Mouse (Mus musculus): ENCODE results near the gene Trappc2l. TPM values are rescaled to one million over a fixed set of nuclear protein-coding genes. Genes with fewer than 3 reads are reported as not detected.

Gene Trappc2l
- polyA plus RNA-seq, 1 experiment from 2014 or later, result 101 TPM

DNA sequence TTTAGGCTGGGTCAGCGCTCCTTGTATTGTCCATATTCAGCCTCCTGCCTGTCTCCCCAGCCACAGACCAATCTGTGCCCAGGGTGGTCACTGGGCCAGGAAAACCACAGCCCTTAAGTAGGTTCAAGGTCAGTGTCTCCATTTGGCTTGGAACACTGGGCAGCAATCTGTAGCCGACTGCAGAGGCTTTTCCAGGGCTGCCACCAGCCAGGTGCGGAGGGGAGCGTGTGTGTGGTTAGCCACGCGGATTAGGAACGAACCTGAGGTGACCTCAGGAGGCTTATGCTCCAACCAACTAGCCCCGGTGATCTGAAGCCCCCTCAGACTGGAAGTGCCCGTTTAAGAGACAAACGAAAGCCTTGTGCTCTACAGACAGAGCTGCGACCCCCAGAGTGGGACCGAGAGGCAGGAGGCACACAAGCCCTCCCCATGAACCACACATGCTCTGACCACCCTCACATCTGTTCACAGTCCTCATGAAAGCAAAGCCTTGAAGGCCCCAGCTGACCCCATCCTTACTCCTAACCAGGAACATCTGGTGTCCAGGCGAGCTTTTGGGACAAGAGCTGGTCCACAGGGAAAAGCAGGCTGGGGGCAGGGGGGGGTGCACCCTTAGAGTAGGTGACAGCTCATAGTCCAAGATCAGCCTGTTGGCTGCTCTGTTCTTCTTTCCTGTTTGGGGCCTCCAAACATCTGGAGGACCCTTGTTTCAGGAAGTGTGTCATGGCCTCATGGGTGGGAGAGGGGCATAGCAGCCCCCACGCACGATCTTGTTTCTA lies 36.9 kb downstream of the Trappc2l start:
- 79% methylated on average over 15 of the region's 15 CpGs for WGBS
- peaks cover 72% of the 10 kb centered on the region for H3K36me3 ChIP-seq
- no peak overlapping the region for H3K4me2 ChIP-seq
- no peak overlapping the region for H3K9ac ChIP-seq
- H3K9me3 ChIP-seq, result no peaks in the 10 kb centered on the region
- ATAC-seq (ENCODE audit: low read depth), result no peak
- no peak overlapping the region for H3K27ac ChIP-seq (replicated peaks)
- no peak overlapping the region for H3K4me3 ChIP-seq
- H3K27me3 ChIP-seq, result no peaks in the 10 kb centered on the region
- peaks cover 35% of the 10 kb centered on the region for H3K4me1 ChIP-seq (replicated peaks)

- H3K9me3 ChIP-seq, result no peaks in the 10 kb centered on the region
- peaks cover 65% of the 10 kb centered on the region for H3K4me1 ChIP-seq (replicated peaks)
- peak; percentile 50 for ATAC-seq (ENCODE audit: low read depth)
- WGBS, result 53% methylated on average over 16 of the region's 16 CpGs
- H3K9ac ChIP-seq, result no peak overlapping the region
- 0 out of 2 replicates have a peak overlapping the region, but pooled peaks have one; percentile 9 for H3K27ac ChIP-seq (replicated peaks)
- no peak overlapping the region for H3K4me2 ChIP-seq
- H3K4me3 ChIP-seq, result no peak overlapping the region
- H3K36me3 ChIP-seq, result peaks cover 42% of the 10 kb centered on the region
- H3K27me3 ChIP-seq, result no peaks in the 10 kb centered on the region
Measured at GRCm38 (mm10) chr8:122651326-122651921, 40.0 kb downstream of the Trappc2l start.

DNA sequence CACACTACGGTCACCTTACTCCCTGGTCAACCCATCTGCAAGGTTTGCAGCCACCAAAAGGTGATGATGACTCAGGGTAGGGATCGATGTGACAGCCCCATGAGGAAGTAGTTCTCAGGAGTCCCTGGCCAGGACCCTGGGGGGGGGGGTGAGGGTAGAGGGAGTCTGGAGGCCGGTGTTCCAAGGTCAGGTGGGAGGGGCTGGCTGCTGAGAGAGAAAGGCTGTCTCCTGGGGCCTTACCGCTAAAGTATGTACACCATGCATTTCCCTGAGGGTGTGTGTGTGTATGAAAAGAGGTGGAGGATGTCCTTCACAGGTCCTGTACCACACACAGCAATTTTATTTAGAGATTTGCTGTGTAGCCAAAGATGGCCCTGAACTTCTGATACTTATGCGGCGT lies 41.2 kb downstream of the Trappc2l start:
- H3K27me3 ChIP-seq, result no peaks in the 10 kb centered on the region
- no peak overlapping the region for H3K9ac ChIP-seq
- no peak overlapping the region for H3K4me2 ChIP-seq
- H3K4me1 ChIP-seq (replicated peaks), result peaks cover 71% of the 10 kb centered on the region
- 74% methylated on average over 6 of the region's 6 CpGs for WGBS
- H3K4me3 ChIP-seq, result no peak overlapping the region
- no peaks in the 10 kb centered on the region for H3K9me3 ChIP-seq
- peaks cover 31% of the 10 kb centered on the region for H3K36me3 ChIP-seq
- H3K27ac ChIP-seq (replicated peaks), result no peak overlapping the region
- ATAC-seq (ENCODE audit: low read depth), result no peak

- WGBS, result 52% methylated on average over 7 of the region's 7 CpGs
- no peak for ATAC-seq (ENCODE audit: low read depth)
- H3K9ac ChIP-seq, result no peak overlapping the region
Measured at GRCm38 (mm10) chr8:122654768-122655167, 43.3 kb downstream of the Trappc2l start.

GRCm38 (mm10) chr8:122656056-122656999 lies 44.9 kb downstream of the Trappc2l start:
- H3K4me3 ChIP-seq, result no peak overlapping the region
- H3K27me3 ChIP-seq, result no peaks in the 10 kb centered on the region
- ATAC-seq (ENCODE audit: low read depth), result no peak
- H3K9me3 ChIP-seq, result no peaks in the 10 kb centered on the region
- H3K4me1 ChIP-seq (replicated peaks), result peaks cover 92% of the 10 kb centered on the region
- H3K9ac ChIP-seq, result no peak overlapping the region
- 85% methylated on average over 13 of the region's 13 CpGs for WGBS
- H3K4me2 ChIP-seq, result no peak overlapping the region
- H3K27ac ChIP-seq (replicated peaks), result no peak overlapping the region
- H3K36me3 ChIP-seq, result peaks cover 3% of the 10 kb centered on the region; the same call in 1 of the 2 replicates

More at GRCm38 (mm10) chr8:122654768-122655167, 43.3 kb downstream of the Trappc2l start:
- Histone ChIP-seq H3K4me2 (no peak overlapping the region), H3K9me3 (no peaks in the 10 kb centered on the region), H3K4me1 (replicated peaks) (peaks cover 92% of the 10 kb centered on the region), H3K27ac (replicated peaks) (no peak overlapping the region), H3K27me3 (no peaks in the 10 kb centered on the region), H3K36me3 (peaks cover 10% of the 10 kb centered on the region), H3K4me3 (no peak overlapping the region)

DNA sequence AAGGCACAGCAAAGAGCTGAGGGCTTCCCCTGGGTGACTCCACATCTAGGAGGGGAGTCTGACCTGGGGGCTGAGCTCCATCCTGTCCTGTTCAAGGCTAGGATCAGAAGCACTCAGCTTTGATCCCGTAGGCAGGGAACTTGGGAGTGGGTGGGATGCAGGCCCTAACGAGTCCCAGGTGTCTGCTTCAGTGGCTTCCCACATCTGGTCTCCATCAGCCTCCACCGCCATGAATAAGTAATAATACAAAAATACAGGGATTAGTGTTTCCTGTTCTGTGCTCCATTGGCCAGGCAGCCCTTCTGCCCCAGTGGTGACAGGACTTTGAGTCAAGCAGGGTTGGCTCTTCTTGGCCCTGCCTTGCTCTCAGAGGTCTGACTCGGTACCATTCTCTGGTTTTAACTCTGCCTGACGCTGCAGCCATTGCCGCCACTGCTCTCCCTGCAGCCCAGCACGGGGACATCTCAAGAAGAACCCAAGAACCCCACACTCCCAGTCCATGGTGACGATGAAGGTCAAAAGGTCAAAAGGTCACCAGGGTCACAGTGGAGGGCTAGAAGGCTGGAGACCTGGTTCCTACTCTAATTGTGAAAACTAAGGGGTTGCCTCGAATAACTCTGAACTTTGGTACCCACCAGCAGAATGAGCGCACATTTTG lies 46.8 kb downstream of the Trappc2l start:
- peaks cover 91% of the 10 kb centered on the region for H3K4me1 ChIP-seq (replicated peaks)

DNA sequence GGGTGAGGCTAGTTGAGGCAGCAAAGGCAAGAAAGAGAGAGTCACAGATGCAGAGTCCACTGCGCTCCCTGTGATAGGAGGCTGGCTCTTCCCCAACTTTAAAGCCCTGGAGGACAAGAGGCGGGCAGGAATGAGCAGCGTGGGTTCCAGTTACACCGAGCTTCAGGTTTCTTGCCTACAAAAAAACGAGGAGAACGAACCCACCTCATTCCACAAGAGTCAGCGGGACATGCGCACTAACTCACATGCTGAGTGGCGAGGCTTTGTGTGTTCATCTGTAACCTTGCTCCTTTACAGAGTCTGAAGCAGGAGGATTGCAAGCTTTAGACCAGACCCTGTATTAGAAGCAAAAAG lies 47.3 kb downstream of the Trappc2l start:
- H3K27me3 ChIP-seq, result no peaks in the 10 kb centered on the region
- H3K36me3 ChIP-seq, result no peaks in the 10 kb centered on the region; the same call in 1 of the 2 replicates
- H3K4me3 ChIP-seq, result no peak overlapping the region
- H3K4me2 ChIP-seq, result no peak overlapping the region
- no peak for ATAC-seq (ENCODE audit: low read depth)
- peaks cover 91% of the 10 kb centered on the region for H3K4me1 ChIP-seq (replicated peaks)
- no peaks in the 10 kb centered on the region for H3K9me3 ChIP-seq
- no peak overlapping the region for H3K27ac ChIP-seq (replicated peaks)
- H3K9ac ChIP-seq, result no peak overlapping the region
- 69% methylated on average over 9 of the region's 9 CpGs for WGBS

More for the DNA sequence above, 46.8 kb downstream of the Trappc2l start:
- no peaks in the 10 kb centered on the region for H3K9me3 ChIP-seq
- H3K9ac ChIP-seq, result no peak overlapping the region
- WGBS, result 69% methylated on average over 10 of the region's 10 CpGs
- no peak overlapping the region for H3K4me3 ChIP-seq
- H3K4me2 ChIP-seq, result no peak overlapping the region
- no peak; the same call in 1 of the 2 replicates for ATAC-seq (ENCODE audit: low read depth)
- no peaks in the 10 kb centered on the region; the same call in 1 of the 2 replicates for H3K36me3 ChIP-seq
- H3K27ac ChIP-seq (replicated peaks), result peak overlapping the region; percentile 33; the same call in 1 of the 2 replicates
- H3K27me3 ChIP-seq, result no peaks in the 10 kb centered on the region

DNA sequence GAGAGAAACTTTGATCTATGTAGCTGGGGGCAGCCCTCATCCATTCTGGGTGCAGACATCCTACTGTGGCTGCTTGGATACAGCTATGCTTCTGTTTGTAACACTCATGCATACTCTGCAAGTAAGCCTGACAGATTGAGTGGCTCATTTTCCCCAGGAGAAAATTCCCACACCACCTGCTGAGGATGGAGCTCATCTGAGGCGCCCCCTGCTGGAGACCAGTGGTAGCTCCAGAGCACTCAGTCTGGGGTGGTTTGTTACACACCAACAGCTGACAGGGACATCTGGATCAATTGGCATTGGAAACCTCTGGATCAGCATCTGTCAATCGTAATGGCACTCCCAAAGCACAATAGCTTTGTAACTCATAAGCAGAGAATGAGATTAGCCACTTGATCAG lies 48.6 kb downstream of the Trappc2l start:
- 74% methylated on average over 2 of the region's 2 CpGs for whole genome bisulfite sequencing
- Histone ChIP-seq H3K9me3 (no peaks in the 10 kb centered on the region), H3K4me2 (no peak overlapping the region), H3K4me1 (replicated peaks) (peaks cover 91% of the 10 kb centered on the region), H3K9ac (no peak overlapping the region), H3K27ac (replicated peaks) (no peak overlapping the region), H3K27me3 (no peaks in the 10 kb centered on the region), H3K36me3 (no peaks in the 10 kb centered on the region; the same call in 1 of the 2 replicates), H3K4me3 (no peak overlapping the region)
- no peak for ATAC-seq (ENCODE audit: low read depth)

DNA sequence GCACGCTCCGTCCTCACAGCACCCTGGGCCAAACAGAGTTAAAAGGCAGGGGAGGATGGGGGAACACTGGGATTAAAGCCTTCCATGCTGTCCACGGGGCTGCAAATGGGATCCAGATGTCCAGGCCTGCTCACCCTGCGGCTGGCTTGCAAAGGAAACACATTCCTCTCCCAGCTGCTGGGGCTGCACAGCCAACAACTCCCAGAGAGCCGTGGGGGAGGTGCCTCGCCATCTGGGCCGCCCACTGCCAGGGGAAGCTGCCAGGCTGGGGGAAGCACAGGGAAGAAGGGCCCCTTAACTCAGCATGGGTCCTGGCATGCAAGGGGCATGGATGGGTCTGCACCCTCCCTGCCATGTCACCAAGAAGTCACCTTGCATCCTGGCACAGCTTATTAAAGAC lies 49.7 kb downstream of the Trappc2l start:
- Histone ChIP-seq H3K36me3 (no peaks in the 10 kb centered on the region; the same call in 1 of the 2 replicates), H3K4me2 (0 out of 2 replicates have a peak overlapping the region, but pooled peaks have one; percentile 5), H3K4me3 (no peak overlapping the region), H3K27ac (replicated peaks) (peak overlapping the region; percentile 38), H3K9ac (no peak overlapping the region), H3K9me3 (no peaks in the 10 kb centered on the region), H3K4me1 (replicated peaks) (peaks cover 91% of the 10 kb centered on the region), H3K27me3 (no peaks in the 10 kb centered on the region)
- no peak; the same call in 1 of the 2 replicates for ATAC-seq (ENCODE audit: low read depth)
- 33% methylated on average over 7 of the region's 7 CpGs for WGBS

DNA sequence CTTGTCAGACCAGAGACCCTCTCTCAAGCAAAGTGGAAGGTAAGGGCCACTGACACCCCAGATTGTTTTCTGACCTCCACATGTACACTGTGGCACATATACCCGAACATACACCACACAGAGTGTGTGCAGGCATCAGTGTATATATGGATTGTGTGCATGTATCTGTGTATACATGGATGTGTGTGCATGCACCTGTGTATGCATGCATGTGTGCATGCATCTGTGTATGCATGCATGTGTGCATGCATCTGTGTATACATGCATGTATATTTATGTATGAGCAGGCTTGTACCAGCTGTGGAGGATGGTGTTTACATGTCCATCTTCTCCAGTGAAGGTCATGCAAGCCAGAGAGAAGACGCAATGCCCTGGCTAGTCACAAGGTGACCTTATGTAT lies 50.5 kb downstream of the Trappc2l start:
- 79% methylated on average over 2 of the region's 2 CpGs for WGBS

GRCm38 (mm10) chr8:122663106-122663505 lies 51.7 kb downstream of the Trappc2l start:
- H3K27ac ChIP-seq (replicated peaks), result no peak overlapping the region
- H3K9ac ChIP-seq, result no peak overlapping the region
- no peak overlapping the region for H3K4me2 ChIP-seq
- H3K4me3 ChIP-seq, result no peak overlapping the region
- no peaks in the 10 kb centered on the region for H3K9me3 ChIP-seq
- no peak for ATAC-seq (ENCODE audit: low read depth)
- H3K27me3 ChIP-seq, result no peaks in the 10 kb centered on the region
- peaks cover 98% of the 10 kb centered on the region for H3K4me1 ChIP-seq (replicated peaks)
- no peaks in the 10 kb centered on the region; the same call in 1 of the 2 replicates for H3K36me3 ChIP-seq
- WGBS, result 82% methylated on average over 3 of the region's 3 CpGs

More for the DNA sequence above, 50.5 kb downstream of the Trappc2l start:
- no peak for ATAC-seq (ENCODE audit: low read depth)
- H3K36me3 ChIP-seq, result no peaks in the 10 kb centered on the region; the same call in 1 of the 2 replicates
- H3K9me3 ChIP-seq, result no peaks in the 10 kb centered on the region
- no peak overlapping the region for H3K9ac ChIP-seq
- peaks cover 95% of the 10 kb centered on the region for H3K4me1 ChIP-seq (replicated peaks)
- H3K4me3 ChIP-seq, result no peak overlapping the region
- H3K27me3 ChIP-seq, result no peaks in the 10 kb centered on the region
- H3K27ac ChIP-seq (replicated peaks), result no peak overlapping the region
- H3K4me2 ChIP-seq, result no peak overlapping the region

All from neural tube, embryonic 13.5 days (tissue).